Mouse (Mus musculus): ENCODE data around the gene Tmem14c.

GRCm38 (mm10) chr13:41015829-41016634, at the start of gene Tmem14c:
- TF ChIP-seq POLR2A (IDR thresholded peaks at IDR 0.05; ENCODE audit: low read depth, low read length): peak; percentile 87
- no peak for TF ChIP-seq CTCF (IDR thresholded peaks at IDR 0.05; ENCODE audit: extremely low read depth, insufficient read length, insufficient replicate concordance, low read depth, low read length)

All from small intestine, adult 2 months (tissue).